Mouse (Mus musculus) CH12.LX (cell line): Measurements from ENCODE around the gene Gss.

Source experiments
- BHLHE40 ChIP-seq: IDR thresholded peaks from 2 replicates; pipeline ENCODE4 v1.6.1; 2011; ENCODE audit warnings: mild to moderate bottlenecking, low read depth, low read length, improper control_type of control experiment
- CTCF ChIP-seq, 2 experiments: IDR thresholded peaks in 1 of 2; conservative IDR thresholded peaks in 1 of 2; 2 replicates each; pipeline ENCODE4 v1.5.1; 2011 to 2012; ENCODE audit warnings: low read depth in 2 of 2, low read length in 2 of 2, improper control_type of control experiment in 1 of 2, inconsistent platforms in 1 of 2, mild to moderate bottlenecking in 1 of 2, moderate library complexity in 1 of 2
- EP300 ChIP-seq: IDR thresholded peaks from 2 replicates; pipeline ENCODE4 v1.6.1; 2011; ENCODE audit warnings: low read length, improper control_type of control experiment
- POLR2A ChIP-seq: IDR thresholded peaks from 2 replicates; pipeline ENCODE4 v1.6.1; 2011; ENCODE audit warnings: low read depth, mild to moderate bottlenecking, improper control_type of control experiment, low read length
- ZNF384 ChIP-seq: IDR thresholded peaks from 2 replicates; pipeline ENCODE4 v1.6.1; 2012; ENCODE audit warnings: low read depth, low read length, improper control_type of control experiment, inconsistent platforms

DNA sequence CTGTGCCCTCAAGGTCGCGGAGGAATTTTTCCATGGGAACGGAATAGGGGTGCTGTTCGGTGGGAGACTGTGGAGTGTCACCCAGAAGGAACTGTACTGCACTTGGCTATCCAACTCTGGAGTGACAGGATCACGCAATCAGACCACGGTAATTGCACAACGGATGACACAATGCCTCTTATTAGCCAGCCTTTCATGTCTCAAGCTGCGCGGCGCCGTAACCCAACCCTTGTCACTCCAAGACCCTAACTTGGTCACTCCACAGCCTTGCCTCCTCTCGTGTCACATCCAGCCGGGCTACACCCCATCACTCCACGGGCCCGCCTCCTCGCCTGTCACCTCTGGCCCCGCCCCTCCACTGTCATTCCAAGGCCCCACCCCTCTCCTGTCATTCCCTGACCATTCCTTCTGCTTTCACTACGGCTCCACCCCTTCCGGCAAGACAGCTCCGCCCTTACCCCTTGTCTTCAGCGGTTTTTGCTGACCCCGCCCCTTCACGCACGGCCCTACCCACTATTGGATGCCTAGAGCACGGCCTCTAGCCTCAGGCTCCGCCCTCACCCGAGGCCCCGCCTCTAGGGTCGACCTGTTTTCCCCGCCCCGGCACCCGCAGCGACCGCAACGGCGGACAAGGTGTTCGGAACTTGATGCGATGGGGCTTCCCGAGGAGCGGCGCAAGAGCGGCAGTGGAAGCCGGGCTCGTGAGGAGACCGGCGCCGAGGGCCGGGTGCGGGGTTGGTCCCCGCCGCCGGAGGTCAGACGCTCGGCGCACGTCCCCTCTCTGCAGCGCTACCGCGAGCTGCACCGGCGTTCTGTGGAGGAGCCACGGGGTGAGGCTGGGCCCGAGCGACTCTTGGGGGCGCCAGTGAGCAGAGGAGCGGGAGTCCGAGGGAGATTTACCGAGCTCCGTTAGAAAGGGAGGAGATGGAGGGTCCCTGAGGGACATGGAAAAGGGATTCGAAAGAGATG lies 74.9 kb downstream of the Gss start, which contains the start of the genes Acss2 and Ggt7:
- TF ChIP-seq ZNF384 = no peak
- 0 out of 2 replicates have a peak, but pooled peaks have one; percentile 20 for TF ChIP-seq BHLHE40
- peak; percentile 62; the same call in 1 of the 2 replicates for TF ChIP-seq POLR2A
- TF ChIP-seq EP300 = no peak
- TF ChIP-seq CTCF (conservative IDR thresholded peaks at IDR 0.05 in 1 of 2, IDR thresholded peaks at IDR 0.05 in 1 of 2; ENCODE audit: low read depth in 2 of 2, low read length in 2 of 2) = peak in 1 of 2 experiments; percentile 87; a peak in 2 of 4 replicates
